Mouse (Mus musculus) c-Kit-positive CD71-positive TER-119-positive erythroid progenitor cells, embryonic 14.5 days (primary cell): ENCODE measurements at regions not wholly inside any gene's neighbourhood (a gene's known extent, or its start where the extent isn't known, plus 50 kb on each side); places are given as distances from the start of the nearest gene placed in this dataset.

Experiments used
- DNase-seq: peaks from one replicate; pipeline ENCODE4 v3.0.0-alpha.2; 2013; ENCODE audit warnings: low spot score

DNA sequence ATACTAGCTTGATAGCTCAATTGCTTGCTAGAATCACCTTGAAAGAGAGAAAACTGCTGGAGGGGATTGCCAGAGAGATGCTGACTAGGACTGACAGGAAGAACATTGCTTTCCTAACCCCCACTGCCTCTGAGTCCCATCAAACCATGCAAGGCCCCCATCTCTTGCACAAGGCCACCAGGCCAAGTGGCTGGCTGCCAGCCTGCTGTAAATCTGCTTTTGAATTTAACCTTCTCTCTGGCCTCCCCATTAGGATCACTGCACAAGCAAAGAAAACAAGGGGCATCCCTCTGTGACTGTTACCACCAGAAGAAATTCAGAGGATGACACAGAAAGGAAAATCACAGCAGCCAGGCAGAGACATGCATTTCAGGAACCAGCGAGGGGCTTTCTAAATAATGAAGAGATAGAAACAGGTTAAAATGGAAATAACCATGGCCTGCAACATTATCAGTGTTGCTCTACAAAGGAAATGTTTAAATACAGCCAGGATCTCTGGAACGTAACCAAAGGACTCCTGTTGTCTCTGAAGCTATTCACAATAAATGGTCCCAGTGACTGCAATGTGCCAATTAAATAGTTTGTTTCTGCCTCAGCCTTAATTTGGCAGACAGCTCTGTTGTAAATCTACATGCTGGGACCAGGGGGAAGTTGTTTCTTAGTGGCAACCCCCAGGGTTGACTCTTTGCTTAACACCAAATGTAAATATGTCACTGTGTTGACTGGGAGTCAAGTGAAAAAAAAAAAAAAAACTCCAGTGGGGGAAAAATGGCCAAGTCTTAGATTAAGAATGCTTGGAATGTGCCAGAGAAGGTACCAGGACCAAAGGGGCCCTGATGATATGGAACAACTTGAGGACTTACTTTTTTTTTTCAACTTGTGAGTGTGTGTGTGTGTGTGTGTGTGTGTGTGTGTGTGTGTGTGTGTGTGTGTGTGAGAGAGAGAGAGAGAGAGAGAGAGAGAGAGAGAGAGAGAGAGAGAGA lies 233.9 kb upstream of the Epha4 start:
- no peak for DNase-seq

- DNase-seq = no peak
Measured at GRCm38 (mm10) chr1:77732099-77732498, 217.2 kb upstream of the Epha4 start.

DNA sequence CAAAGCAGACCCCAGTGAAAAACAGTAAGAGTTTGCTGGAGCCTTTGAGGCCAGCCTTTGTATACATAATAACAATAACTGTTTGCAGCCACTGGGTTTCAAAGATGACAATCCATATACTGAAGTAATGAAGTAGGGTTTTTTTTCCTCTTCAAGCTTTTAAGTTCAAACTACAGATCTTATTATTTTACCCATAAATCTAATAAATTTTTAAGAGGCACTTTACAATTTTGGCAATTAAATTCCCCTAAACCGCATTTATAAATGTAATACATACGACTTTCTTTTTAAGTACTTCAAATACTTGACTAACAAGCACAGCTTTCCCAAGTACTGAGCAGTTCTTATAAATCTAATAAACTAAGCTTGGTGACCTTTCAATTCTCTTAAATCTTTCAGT lies 212.7 kb upstream of the Epha4 start:
- DNase-seq = no peak

GRCm38 (mm10) chr1:77723246-77723645 lies 208.4 kb upstream of the Epha4 start:
- DNase-seq = no peak

- no peak for DNase-seq
Measured at GRCm38 (mm10) chr1:77720859-77721258, 206.0 kb upstream of the Epha4 start.

GRCm38 (mm10) chr1:77713001-77713400 lies 198.1 kb upstream of the Epha4 start:
- no peak for DNase-seq

DNA sequence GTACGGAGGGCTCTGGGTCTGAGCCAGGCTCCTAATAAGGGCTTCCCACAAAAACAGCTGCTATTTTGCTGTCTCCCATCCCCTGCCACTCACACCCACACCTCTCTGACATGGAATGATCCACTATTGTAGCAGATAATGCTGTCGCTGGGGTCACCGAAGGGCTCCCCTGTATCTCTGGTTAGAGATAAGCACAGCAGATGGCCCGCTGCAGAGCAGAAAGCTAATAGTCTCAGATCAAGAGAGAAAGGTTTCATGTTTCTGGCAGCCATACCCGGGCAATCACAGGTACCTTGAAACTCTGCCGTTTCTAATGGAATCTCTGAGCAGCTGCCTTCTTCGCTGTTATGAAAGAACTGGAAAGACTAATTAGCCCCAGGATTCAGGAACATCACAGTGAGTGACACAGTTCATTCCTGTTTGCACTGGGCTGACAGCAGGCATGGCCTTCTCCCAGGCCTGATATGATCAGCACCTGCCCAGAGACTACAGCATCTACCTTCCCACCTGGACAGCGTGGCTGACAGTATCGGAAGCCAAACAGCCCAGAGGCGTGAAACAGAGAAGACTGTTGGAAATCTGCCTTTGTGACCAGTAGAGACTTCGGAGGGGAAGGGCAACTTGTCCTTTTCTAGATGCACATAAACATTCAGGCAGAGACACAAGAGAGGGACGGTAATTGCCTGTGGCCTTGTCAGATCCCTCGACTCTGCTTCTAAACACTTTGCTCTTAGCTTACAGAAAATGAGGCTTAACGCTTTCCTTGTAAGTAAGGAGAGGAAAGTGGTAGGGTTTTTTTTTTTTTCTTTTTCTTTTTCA lies 193.5 kb upstream of the Epha4 start:
- DNase-seq = no peak

DNA sequence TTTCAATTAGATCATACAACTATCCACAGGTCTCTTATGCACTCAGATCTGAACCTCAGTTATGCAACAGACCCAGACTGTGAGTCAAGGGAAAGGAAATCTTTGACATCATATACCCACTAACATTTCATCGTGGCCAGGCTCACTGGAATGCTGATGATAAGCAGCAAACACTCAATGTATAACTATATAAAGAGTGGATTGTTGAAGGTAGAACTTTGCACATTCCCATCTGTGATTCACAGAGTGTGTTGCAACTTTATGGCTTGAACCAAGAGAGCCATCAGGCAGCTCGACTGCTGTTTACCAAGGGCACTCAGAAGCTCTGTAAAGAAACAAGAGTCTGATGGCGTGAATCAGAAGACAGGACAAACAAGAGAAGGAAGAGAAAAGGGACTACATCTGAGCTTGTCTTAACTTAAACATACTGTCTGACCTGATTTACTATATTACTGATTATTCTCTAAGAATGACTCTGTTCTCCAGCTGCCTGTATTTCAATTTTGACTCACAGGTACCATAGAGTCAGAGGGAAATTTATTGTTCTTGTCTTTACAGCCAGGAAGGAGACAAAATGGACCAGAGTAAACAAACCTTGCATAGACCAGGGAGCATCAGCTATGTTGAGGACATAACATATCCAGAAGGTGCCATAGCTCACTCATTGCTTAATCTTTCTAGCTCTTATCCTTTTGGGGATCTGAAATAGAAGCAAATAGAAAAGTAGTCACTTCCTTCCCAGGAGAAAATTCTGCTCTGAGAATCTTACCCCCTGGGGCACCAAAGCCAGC lies 180.5 kb upstream of the Epha4 start:
- DNase-seq = no peak

DNA sequence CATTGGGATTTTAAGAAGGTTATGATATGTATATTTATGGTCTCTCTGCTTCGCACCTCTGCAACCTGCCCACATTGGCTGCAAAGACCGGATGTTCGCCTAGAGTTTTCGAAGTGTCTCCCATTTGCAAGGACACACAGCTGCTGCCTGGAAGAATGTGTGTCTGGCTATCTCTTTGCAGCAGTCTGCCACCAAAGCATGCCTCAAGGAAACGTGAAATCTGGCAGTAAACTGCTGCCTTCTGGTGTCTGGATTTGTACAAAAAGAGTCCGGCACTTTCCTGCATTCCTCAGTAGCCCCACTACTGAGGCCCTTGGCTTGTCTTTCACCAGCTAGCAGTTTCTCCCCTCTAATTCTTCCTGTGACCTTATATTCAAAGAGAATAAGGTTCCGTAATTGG lies 148.5 kb upstream of the Epha4 start:
- no peak for DNase-seq

DNA sequence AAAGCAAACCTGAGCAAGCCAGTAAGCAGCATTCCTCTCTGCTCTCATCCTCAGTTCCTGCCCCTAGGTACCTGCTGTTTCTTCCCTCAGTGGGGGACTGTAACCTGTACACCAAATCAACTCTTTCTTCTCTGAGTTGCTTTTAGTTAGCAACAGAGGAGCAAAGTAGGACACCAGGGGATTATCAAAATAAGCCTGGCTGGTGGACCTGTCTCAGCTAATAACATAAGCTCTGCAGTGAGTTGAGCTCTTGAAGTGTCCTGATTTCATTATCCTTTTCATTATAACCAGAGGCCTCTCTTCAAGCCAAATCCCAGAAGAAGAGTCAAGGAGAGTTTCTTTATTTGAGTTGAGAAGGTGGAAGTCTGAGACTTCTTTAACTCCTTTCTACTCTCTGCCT lies 145.5 kb upstream of the Epha4 start:
- no peak for DNase-seq

DNA sequence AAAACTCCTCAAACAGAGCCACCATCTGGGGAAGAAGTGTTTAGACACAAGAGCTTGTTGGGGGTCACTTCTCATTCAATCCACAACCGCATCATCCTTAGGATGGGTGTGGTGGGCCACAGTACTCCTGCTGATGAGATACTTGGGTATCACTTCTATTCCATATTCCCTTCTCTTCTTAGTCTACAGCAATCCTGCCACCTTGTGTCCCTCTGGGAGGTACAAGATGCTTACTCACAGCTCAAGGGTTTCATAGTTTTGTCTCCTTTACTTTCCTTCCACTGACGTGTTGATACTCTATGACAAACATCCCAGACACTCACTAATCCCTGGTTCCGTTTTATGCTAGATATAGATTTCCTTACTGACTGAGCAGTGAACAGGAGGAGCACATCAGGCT lies 122.1 kb upstream of the Epha4 start:
- no peak for DNase-seq

DNA sequence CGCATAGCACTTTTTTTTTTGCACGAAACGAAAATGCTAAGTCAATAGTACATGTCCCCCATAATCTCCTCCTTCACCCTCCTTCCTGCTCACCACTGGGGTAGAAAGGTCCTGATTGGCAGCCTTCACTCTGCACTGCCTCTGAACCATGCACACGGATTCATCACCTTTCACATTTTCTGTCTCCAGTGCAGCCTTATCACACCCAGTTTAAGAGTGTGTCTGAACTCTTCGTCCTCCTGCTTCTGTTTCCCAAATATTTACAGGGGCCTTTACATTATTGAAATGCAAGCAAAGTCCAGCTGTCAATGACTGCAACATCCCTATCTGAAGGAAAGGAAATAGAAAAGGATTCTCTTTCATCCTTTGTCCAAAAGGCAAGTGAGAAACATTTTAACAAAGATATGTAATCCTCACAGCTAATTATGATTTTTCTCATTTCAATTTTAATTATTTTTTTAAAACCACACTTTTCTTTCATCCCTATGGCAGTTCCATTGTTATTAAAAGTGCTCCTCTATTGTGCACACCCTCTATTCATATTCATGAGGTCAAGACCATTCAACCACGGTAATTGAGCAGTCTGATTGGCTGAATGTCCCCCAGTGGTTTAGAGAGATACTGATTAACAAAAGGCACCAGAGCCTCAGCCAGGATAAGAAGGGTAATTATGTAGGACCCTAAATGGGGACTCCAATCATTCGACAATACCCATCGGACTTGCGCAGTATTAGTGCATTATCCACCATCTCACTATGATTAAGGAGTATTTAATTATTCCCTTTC lies 114.8 kb upstream of the Epha4 start:
- DNase-seq = no peak

DNA sequence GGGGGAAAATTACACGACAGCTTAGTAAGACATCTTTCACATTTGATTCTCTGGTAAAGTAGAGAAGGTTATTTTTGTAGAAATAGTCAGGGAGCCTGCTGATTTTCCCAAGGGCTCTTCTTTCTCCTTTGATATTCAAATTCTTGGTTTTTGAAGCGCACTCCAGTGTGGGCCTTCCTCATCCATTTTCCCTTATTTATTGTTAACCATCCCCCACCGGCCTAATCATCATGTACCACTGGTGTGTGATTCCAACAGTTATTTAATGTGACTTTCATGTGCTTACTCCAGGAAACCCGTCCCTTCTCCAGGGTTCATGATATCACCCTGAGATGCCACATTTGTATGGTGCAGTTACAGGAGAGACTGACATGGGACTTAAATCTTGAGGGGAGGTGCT lies 114.0 kb upstream of the Epha4 start:
- DNase-seq = no peak

GRCm38 (mm10) chr1:77617490-77617889 lies 102.6 kb upstream of the Epha4 start:
- DNase-seq = no peak

GRCm38 (mm10) chr1:77600509-77600908 lies 85.6 kb upstream of the Epha4 start:
- no peak for DNase-seq

DNA sequence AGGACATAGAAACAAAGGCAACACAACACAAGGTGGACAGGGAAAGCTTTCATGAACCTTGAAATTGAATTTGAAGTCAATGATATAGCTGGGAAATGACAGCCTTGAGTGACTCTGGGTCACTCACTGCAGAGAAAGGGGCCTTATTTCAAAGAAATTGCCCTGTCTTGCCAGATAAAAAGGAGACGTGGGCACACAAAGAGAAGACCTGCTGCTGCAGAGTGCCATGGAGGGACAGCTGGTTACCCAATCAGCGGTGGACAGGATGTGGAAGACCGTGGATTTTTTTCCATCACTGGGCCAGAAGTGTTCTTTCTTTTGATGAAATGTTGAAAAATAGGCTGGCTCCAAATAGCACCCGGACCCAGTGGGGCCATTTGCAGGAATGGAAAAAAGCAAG lies 77.8 kb upstream of the Epha4 start:
- DNase-seq = no peak

- no peak for DNase-seq
Measured at GRCm38 (mm10) chr1:77592248-77592647, 77.4 kb upstream of the Epha4 start.

DNA sequence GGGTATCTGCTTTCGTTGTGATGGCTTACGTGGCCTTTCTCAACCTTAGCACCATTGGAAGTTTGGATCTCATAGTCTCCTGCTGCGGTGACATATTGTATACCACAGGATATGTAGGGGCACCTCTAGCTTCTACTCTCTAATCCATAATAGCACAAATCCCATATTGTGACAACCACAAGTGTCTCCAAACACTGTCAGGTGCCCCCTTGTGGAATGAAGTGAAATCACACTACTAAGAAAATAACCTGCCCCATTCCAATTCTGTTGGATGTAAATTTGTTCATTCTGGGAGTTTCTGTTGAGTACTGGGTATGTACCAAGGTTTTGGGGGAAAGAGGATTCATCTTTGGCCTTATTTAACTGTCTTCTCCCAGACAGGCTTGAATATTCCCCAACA lies 74.5 kb upstream of the Epha4 start:
- no peak for DNase-seq

- DNase-seq = no peak
Measured at GRCm38 (mm10) chr1:77585520-77585919, 70.6 kb upstream of the Epha4 start.

GRCm38 (mm10) chr1:77568081-77568480 lies 53.2 kb upstream of the Epha4 start:
- DNase-seq = no peak

- DNase-seq = no peak
Measured at GRCm38 (mm10) chr1:77567657-77568056, 52.8 kb upstream of the Epha4 start.
